Mouse (Mus musculus): ENCODE data around the gene Sumo1. TPM values are rescaled to one million over a fixed set of nuclear protein-coding genes. Genes with fewer than 3 reads are reported as not detected.

Sumo1 gene
- total and polyA plus RNA-seq, 3 experiments, result 129 to 131 TPM; not detected in 1

DNA sequence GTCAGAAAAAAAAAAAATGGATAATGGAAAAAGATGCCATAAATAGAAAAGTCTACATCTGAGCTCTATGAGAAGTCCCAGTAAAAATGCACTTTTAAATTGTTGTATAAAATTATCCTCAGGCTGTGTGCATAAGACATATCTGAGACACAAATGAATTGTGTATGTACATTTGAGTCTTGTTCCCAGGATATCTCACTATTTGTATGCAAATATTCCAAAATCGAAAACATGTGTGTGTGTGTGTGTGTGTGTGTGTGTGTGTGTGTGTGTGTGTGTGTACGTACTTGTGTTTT is 67.3 kb downstream of the Sumo1 start:
- Histone ChIP-seq H3K9me3 (replicated peaks; ENCODE audit: insufficient read depth, low read length) (no peaks in the 10 kb centered on the region), H3K27me3 (ENCODE audit: control insufficient read depth in 1 of 2, insufficient read depth in 2 of 2, low read length in 2 of 2) (peaks cover 3 to 6% of the 10 kb centered on the region in 2 experiments), H3K9ac (ENCODE audit: control insufficient read depth, low read depth, low read length, poor library complexity, severe bottlenecking) (no peak overlapping the region), H3K4me1 (ENCODE audit: control insufficient read depth in 1 of 2, insufficient read depth in 2 of 2, low read length in 2 of 2) (no peaks in the 10 kb centered on the region), H3K27ac (ENCODE audit: control insufficient read depth, low read depth, low read length) (no peak overlapping the region), H3K4me3 (ENCODE audit: control insufficient read depth in 1 of 2, insufficient read depth in 1 of 2, low read depth in 2 of 2, low read length in 2 of 2) (no peak overlapping the region), H3K36me3 (ENCODE audit: control insufficient read depth in 1 of 2, insufficient read depth in 2 of 2, low read length in 2 of 2) (no peaks in the 10 kb centered on the region), H3K79me2 (ENCODE audit: control insufficient read depth, insufficient read depth, low read length, poor library complexity) (no peaks in the 10 kb centered on the region)
- no peak for TF ChIP-seq TCF12 (IDR thresholded peaks at IDR 0.05; ENCODE audit: low read depth, low read length)
- DNase-seq (ENCODE audit: low read depth, low spot score), result no peak

DNA sequence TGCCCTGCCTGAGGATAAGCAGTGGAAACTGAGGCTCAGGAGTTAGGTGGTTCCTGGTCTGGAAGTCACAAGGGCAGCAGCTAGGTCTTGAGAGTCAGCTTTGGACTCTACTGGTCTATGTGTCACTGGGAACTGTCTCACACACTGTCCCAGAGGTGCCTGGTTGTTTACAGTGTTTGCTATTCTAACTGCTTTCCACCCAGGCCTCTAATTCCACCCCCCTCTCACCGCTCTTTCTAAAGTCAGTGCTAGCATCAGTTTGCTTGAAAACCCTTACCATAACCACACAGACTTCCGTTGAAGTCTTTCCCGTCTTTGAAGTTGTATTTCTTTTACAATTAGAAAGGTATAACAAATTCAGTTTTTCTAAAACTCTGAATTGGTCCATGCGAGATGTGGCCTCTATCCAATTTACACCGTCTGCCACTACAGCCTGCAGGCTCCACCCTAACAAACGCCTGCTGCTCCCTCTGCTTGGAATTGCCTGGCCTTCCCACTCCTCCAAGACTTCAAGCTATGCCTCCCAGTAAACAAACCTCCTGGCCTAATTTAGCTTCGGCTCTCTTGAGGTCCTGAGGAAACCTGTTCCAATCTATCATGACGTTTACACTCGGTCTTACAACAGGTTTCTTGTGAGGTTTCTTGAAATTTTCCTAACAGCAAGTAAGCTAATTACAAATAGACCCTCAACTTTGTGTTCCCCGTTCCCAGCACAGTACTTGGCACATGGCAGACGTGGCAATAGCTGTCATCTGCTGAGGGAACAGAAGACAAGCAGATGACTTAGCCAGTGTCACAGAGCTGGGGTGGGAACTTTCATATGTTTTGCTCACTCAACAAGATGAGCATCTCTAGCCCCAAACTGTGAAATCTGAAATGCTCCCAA is 67.9 kb downstream of the Sumo1 start:
- Histone ChIP-seq H3K27ac (ENCODE audit: control insufficient read depth, low read depth, low read length) (no peak overlapping the region), H3K36me3 (ENCODE audit: control insufficient read depth in 1 of 2, insufficient read depth in 2 of 2, low read length in 2 of 2) (no peaks in the 10 kb centered on the region), H3K79me2 (ENCODE audit: control insufficient read depth, insufficient read depth, low read length, poor library complexity) (no peaks in the 10 kb centered on the region), H3K9ac (ENCODE audit: control insufficient read depth, low read depth, low read length, poor library complexity, severe bottlenecking) (no peak overlapping the region), H3K4me3 (ENCODE audit: control insufficient read depth in 1 of 2, insufficient read depth in 1 of 2, low read depth in 2 of 2, low read length in 2 of 2) (no peak overlapping the region), H3K27me3 (ENCODE audit: control insufficient read depth in 1 of 2, insufficient read depth in 2 of 2, low read length in 2 of 2) (peaks cover 3 to 8% of the 10 kb centered on the region in 2 experiments), H3K4me1 (ENCODE audit: control insufficient read depth in 1 of 2, insufficient read depth in 2 of 2, low read length in 2 of 2) (no peaks in the 10 kb centered on the region), H3K9me3 (replicated peaks; ENCODE audit: insufficient read depth, low read length) (no peaks in the 10 kb centered on the region)
- TF ChIP-seq GABPA (IDR thresholded peaks at IDR 0.05; ENCODE audit: low read depth, low read length) (no peak), ZKSCAN1 (IDR thresholded peaks at IDR 0.05; ENCODE audit: low read depth, low read length) (no peak), NELFE (IDR thresholded peaks at IDR 0.05; ENCODE audit: low read depth, low read length) (no peak), MXI1 (IDR thresholded peaks at IDR 0.05; ENCODE audit: low read depth, low read length) (no peak), E2F4 (IDR thresholded peaks at IDR 0.05; ENCODE audit: borderline replicate concordance, low read depth, low read length) (no peak), JUND (IDR thresholded peaks at IDR 0.05; ENCODE audit: low read depth, low read length) (no peak), MAX (IDR thresholded peaks at IDR 0.05; ENCODE audit: low read length) (no peak), TBP (IDR thresholded peaks at IDR 0.05; ENCODE audit: low read depth, low read length) (no peak), TAL1 (IDR thresholded peaks at IDR 0.05; ENCODE audit: low read length) (no peak), ZC3H11A (IDR thresholded peaks at IDR 0.05; ENCODE audit: low read depth, low read length) (no peak), RCOR1 (IDR thresholded peaks at IDR 0.05; ENCODE audit: low read depth, low read length) (no peak), MYC (IDR thresholded peaks at IDR 0.05; ENCODE audit: low read depth, low read length) (no peak), SIN3A (IDR thresholded peaks at IDR 0.05; ENCODE audit: low read length) (no peak), MAFK (IDR thresholded peaks at IDR 0.05; ENCODE audit: borderline replicate concordance, low read depth, low read length) (no peak), POLR2AphosphoS5 (IDR thresholded peaks at IDR 0.05; ENCODE audit: borderline replicate concordance, low read depth, low read length) (no peak), USF2 (IDR thresholded peaks at IDR 0.05; ENCODE audit: borderline replicate concordance in 1 of 2, insufficient read depth in 1 of 2, low read depth in 1 of 2, low read length in 2 of 2) (no peak), MEF2A (IDR thresholded peaks at IDR 0.05; ENCODE audit: extremely low read depth, insufficient replicate concordance, low read depth, low read length, poor library complexity, severe bottlenecking) (no peak), MAZ (IDR thresholded peaks at IDR 0.05; ENCODE audit: low read depth, low read length) (no peak)
- DNase-seq (ENCODE audit: low read depth, low spot score), result no peak
